Mouse (Mus musculus) kidney, postnatal 0 days (tissue): Measurements from ENCODE around the gene Ptprn2. TPM values are rescaled to one million over a fixed set of nuclear protein-coding genes. Genes with fewer than 3 reads are reported as not detected.

ENCODE experiments used
- ATAC-seq: fragments of 200-750 bp; cut with Nextera tagmentation; replicated peaks from 2 replicates; pipeline ENCODE4 v1.8.0; 2017; ENCODE audit warnings: low read depth, moderate number of reproducible peaks, moderate TSS enrichment, moderate library complexity; ENCODE audit not compliant: low FRiP score
- DNase-seq: peaks from one replicate; pipeline ENCODE4 v3.0.0-alpha.2; 2016; ENCODE audit warnings: low spot score
- H3K27ac ChIP-seq: fragments of 300-500 bp; sonication (generic); 2 replicates; pipeline ENCODE4 v1.5.1; 2014; ENCODE audit warnings: mild to moderate bottlenecking
- H3K27me3 ChIP-seq: fragments of 300-500 bp; sonication (generic); 2 replicates; pipeline ENCODE4 v1.6.1; 2014; ENCODE audit warnings: low read length, mixed read lengths; ENCODE audit not compliant: insufficient read depth
- H3K36me3 ChIP-seq: fragments of 300-500 bp; sonication (generic); 2 replicates; pipeline ENCODE4 v1.6.1; 2014; ENCODE audit warnings: low read length, mixed read lengths; ENCODE audit not compliant: insufficient read depth
- H3K4me1 ChIP-seq: fragments of 300-500 bp; sonication (generic); replicated peaks from 2 replicates; pipeline ENCODE4 v1.6.1; 2014; ENCODE audit warnings: antibody characterized with exemption, low read length, mixed read lengths; ENCODE audit not compliant: insufficient read depth
- H3K4me2 ChIP-seq: fragments of 300-500 bp; sonication (generic); 2 replicates; pipeline ENCODE4 v1.6.1; 2014; ENCODE audit warnings: mild to moderate bottlenecking, low read length, moderate library complexity, mixed read lengths
- H3K4me3 ChIP-seq: fragments of 300-500 bp; sonication (generic); replicated peaks from 2 replicates; pipeline ENCODE4 v1.5.1; 2014; ENCODE audit warnings: low read depth, low read length
- H3K9ac ChIP-seq: fragments of 300-500 bp; sonication (generic); 2 replicates; pipeline ENCODE4 v1.6.1; 2014; ENCODE audit warnings: low read depth, low read length
- H3K9me3 ChIP-seq: fragments of 300-500 bp; sonication (generic); replicated peaks from 2 replicates; pipeline ENCODE4 v1.6.1; 2016; ENCODE audit warnings: low read length, inconsistent platforms, mixed read lengths
- CTCF ChIP-seq: IDR thresholded peaks from 2 replicates; pipeline ENCODE4 v1.5.1; 2016; ENCODE audit warnings: antibody characterized with exemption, low read depth, mild to moderate bottlenecking, moderate library complexity
- WGBS: fragments of 180-500 bp; shearing (Covaris S2); extraction: QIAGEN DNeasy Blood & Tissue Kit; methylation state at CpG from one replicate; pipeline ENCODE4 v1.1.7; 2014; 5-methylcytosine and 5-hydroxymethylcytosine counted together
- polyA plus RNA-seq: library from polyadenylated mRNA; unstranded; fragments of >200 nt; fragmentation: Nextera tagmentation; extraction: Ambion mirVana; gene quantifications from 2 replicates; pipeline ENCODE4 v1.2.1, GENCODE M21; 2015

Ptprn2 gene
- polyA plus RNA-seq, 1 experiment from 2014 or later = 0.03 TPM

GRCm38 (mm10) chr12:117213531-117213930, 728.0 kb downstream of the Ptprn2 start:
- H3K4me2 ChIP-seq = no peak overlapping the region
- WGBS = 83% methylated on average over 1 of the region's 1 CpGs
- H3K27ac ChIP-seq = no peak overlapping the region
- H3K4me1 ChIP-seq = no peaks in the 10 kb centered on the region
- TF ChIP-seq CTCF = no peak
- DNase-seq = no peak
- H3K4me3 ChIP-seq = no peak overlapping the region
- H3K27me3 ChIP-seq = no peaks in the 10 kb centered on the region
- H3K9ac ChIP-seq = no peak overlapping the region
- H3K36me3 ChIP-seq = no peaks in the 10 kb centered on the region
- H3K9me3 ChIP-seq = no peaks in the 10 kb centered on the region
- ATAC-seq = no peak

- Histone ChIP-seq H3K27me3 (no peaks in the 10 kb centered on the region), H3K36me3 (no peaks in the 10 kb centered on the region), H3K4me2 (no peak overlapping the region), H3K4me3 (no peak overlapping the region), H3K9me3 (no peaks in the 10 kb centered on the region), H3K4me1 (no peaks in the 10 kb centered on the region), H3K9ac (no peak overlapping the region), H3K27ac (no peak overlapping the region)
- WGBS = 58% methylated on average over 4 of the region's 4 CpGs
- TF ChIP-seq CTCF = no peak
- DNase-seq (no peak), ATAC-seq (no peak)
Observed at GRCm38 (mm10) chr12:117214272-117214671, 728.8 kb downstream of the Ptprn2 start.

GRCm38 (mm10) chr12:117214919-117215318, 729.4 kb downstream of the Ptprn2 start:
- ATAC-seq (no peak), DNase-seq (no peak)
- no peaks in the 10 kb centered on the region for H3K27me3 ChIP-seq
- H3K27ac ChIP-seq = no peak overlapping the region
- WGBS = 70% methylated on average over 5 of the region's 5 CpGs
- no peak for TF ChIP-seq CTCF
- H3K9me3 ChIP-seq = no peaks in the 10 kb centered on the region
- H3K4me3 ChIP-seq = no peak overlapping the region
- no peak overlapping the region for H3K9ac ChIP-seq
- no peaks in the 10 kb centered on the region for H3K4me1 ChIP-seq
- no peak overlapping the region for H3K4me2 ChIP-seq
- no peaks in the 10 kb centered on the region for H3K36me3 ChIP-seq

GRCm38 (mm10) chr12:117221909-117222308, 736.4 kb downstream of the Ptprn2 start:
- Histone ChIP-seq H3K27ac (no peak overlapping the region), H3K4me3 (no peak overlapping the region), H3K4me2 (no peak overlapping the region), H3K27me3 (no peaks in the 10 kb centered on the region), H3K9me3 (no peaks in the 10 kb centered on the region), H3K4me1 (no peaks in the 10 kb centered on the region), H3K36me3 (no peaks in the 10 kb centered on the region), H3K9ac (no peak overlapping the region)
- 87% methylated on average over 4 of the region's 4 CpGs for WGBS
- no peak for ATAC-seq
- no peak for TF ChIP-seq CTCF
- no peak for DNase-seq

DNA sequence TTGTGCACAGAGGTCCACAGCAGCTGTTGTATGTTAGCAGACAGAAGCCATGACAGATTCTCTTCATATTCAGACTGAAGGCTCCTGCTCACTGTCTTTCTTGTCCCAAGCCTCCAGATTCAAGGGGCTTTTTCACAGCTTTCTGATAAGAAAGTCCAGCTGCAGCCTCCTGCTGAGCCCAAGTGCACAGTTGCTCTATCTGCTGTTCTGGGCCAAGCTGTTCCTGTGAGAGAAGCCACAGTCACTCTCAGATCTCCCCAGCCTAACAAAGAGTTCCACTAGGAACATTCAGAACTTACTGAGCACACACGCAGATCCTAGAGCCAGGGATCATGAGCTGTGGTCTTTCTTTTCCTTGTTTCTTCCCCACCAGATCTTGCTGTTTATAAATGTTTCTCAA, 738.5 kb downstream of the Ptprn2 start:
- Histone ChIP-seq H3K9me3 (no peaks in the 10 kb centered on the region), H3K4me1 (no peaks in the 10 kb centered on the region), H3K4me3 (no peak overlapping the region), H3K9ac (no peak overlapping the region), H3K27ac (no peak overlapping the region), H3K27me3 (no peaks in the 10 kb centered on the region), H3K4me2 (no peak overlapping the region), H3K36me3 (no peaks in the 10 kb centered on the region)
- DNase-seq = no peak
- TF ChIP-seq CTCF = no peak
- ATAC-seq = no peak
- WGBS = 71% methylated on average over 1 of the region's 1 CpGs

GRCm38 (mm10) chr12:117227236-117227635, 741.7 kb downstream of the Ptprn2 start:
- H3K9me3 ChIP-seq = no peaks in the 10 kb centered on the region

GRCm38 (mm10) chr12:117229442-117229841, 743.9 kb downstream of the Ptprn2 start:
- H3K4me1 ChIP-seq = no peaks in the 10 kb centered on the region
- H3K4me3 ChIP-seq = no peak overlapping the region
- TF ChIP-seq CTCF = no peak
- WGBS = 86% methylated on average over 4 of the region's 4 CpGs
- H3K9me3 ChIP-seq = no peaks in the 10 kb centered on the region
- H3K27ac ChIP-seq = no peak overlapping the region
- H3K9ac ChIP-seq = no peak overlapping the region
- DNase-seq = no peak
- no peak for ATAC-seq
- no peak overlapping the region for H3K4me2 ChIP-seq
- H3K36me3 ChIP-seq = no peaks in the 10 kb centered on the region
- no peaks in the 10 kb centered on the region for H3K27me3 ChIP-seq

More at GRCm38 (mm10) chr12:117227236-117227635, 741.7 kb downstream of the Ptprn2 start:
- Histone ChIP-seq H3K4me1 (no peaks in the 10 kb centered on the region), H3K4me2 (no peak overlapping the region), H3K27me3 (no peaks in the 10 kb centered on the region), H3K4me3 (no peak overlapping the region), H3K36me3 (no peaks in the 10 kb centered on the region), H3K27ac (no peak overlapping the region), H3K9ac (no peak overlapping the region)
- 69% methylated on average over 3 of the region's 3 CpGs for WGBS
- peak; percentile 19 for DNase-seq
- TF ChIP-seq CTCF = no peak
- ATAC-seq = no peak
